Comparison of ENCODE assay signal across 8 mouse cellular contexts in genomic region chr11:118197508-118198295, GRCm38 (mm10). TPM values are rescaled to one million over a fixed set of nuclear protein-coding genes. Genes with fewer than 3 reads are reported as not detected.
DNase-seq lines count a peak whose midpoint lies in the region; ATAC-seq and TF ChIP-seq lines count a peak whose summit lies in the region.

No protein-coding gene starts in this region.

- TF ChIP-seq POLR2A in thymus, adult 2 months (IDR thresholded peaks at IDR 0.05; ENCODE audit: control insufficient read depth, extremely low read depth, insufficient read depth, low read length, poor library complexity), result no peak

- TF ChIP-seq CTCF in thymus, adult 2 months (IDR thresholded peaks at IDR 0.05; ENCODE audit: borderline replicate concordance, control insufficient read depth, extremely low read depth, insufficient read depth, low read length, poor library complexity), result no peak

- peak; percentile 37 for DNase-seq in ovary, postnatal 36 days (ENCODE audit: low spot score)
- DNase-seq in ovary, postnatal 10 days (ENCODE audit: low spot score), result no peak
- DNase-seq in hindbrain, embryonic 10.5 days (ENCODE audit: low spot score), result peak; percentile 66
- peak; percentile 78 to 80 for DNase-seq in layer of hippocampus, postnatal 14 days (ENCODE audit: low spot score in 2 of 2)
- DNase-seq in thymus, adult 2 months, result no peak

- H3K4me2 ChIP-seq in embryonic facial prominence, embryonic 12.5 days (replicated peaks), result peak overlapping the region; percentile 29
- H3K4me2 ChIP-seq in midbrain, embryonic 15.5 days, result peak overlapping the region; percentile 78

- peak overlapping the region; percentile 83 for H3K27ac ChIP-seq in embryonic facial prominence, embryonic 12.5 days
- peak overlapping the region; percentile 91 for H3K27ac ChIP-seq in hindbrain, embryonic 10.5 days
- peak overlapping the region; percentile 90 for H3K27ac ChIP-seq in midbrain, embryonic 15.5 days
- H3K27ac ChIP-seq in thymus, adult 2 months (ENCODE audit: control insufficient read depth, insufficient read depth, low read length), result no peak overlapping the region

- no peaks in the 10 kb centered on the region for H3K27me3 ChIP-seq in embryonic facial prominence, embryonic 12.5 days
- H3K27me3 ChIP-seq in hindbrain, embryonic 10.5 days (ENCODE audit: insufficient read depth, poor library complexity, severe bottlenecking), result no peaks in the 10 kb centered on the region
- no peaks in the 10 kb centered on the region for H3K27me3 ChIP-seq in midbrain, embryonic 15.5 days (replicated peaks)
- no peaks in the 10 kb centered on the region for H3K27me3 ChIP-seq in thymus, adult 2 months (ENCODE audit: control insufficient read depth, insufficient read depth, low read length)

- H3K9me3 ChIP-seq in embryonic facial prominence, embryonic 12.5 days, result no peaks in the 10 kb centered on the region
- no peaks in the 10 kb centered on the region for H3K9me3 ChIP-seq in hindbrain, embryonic 10.5 days
- no peaks in the 10 kb centered on the region for H3K9me3 ChIP-seq in midbrain, embryonic 15.5 days

- peaks cover 79% of the 10 kb centered on the region for H3K4me1 ChIP-seq in embryonic facial prominence, embryonic 12.5 days
- H3K4me1 ChIP-seq in hindbrain, embryonic 10.5 days (replicated peaks), result peaks cover 94% of the 10 kb centered on the region
- peaks cover 76% of the 10 kb centered on the region for H3K4me1 ChIP-seq in midbrain, embryonic 15.5 days
- peaks cover 36% of the 10 kb centered on the region for H3K4me1 ChIP-seq in thymus, adult 2 months (replicated peaks; ENCODE audit: control insufficient read depth, insufficient read depth, low read length)

- WGBS in embryonic facial prominence, embryonic 12.5 days, result 23% methylated on average over 13 of the region's 13 CpGs
- 35% methylated on average over 13 of the region's 13 CpGs for WGBS in hindbrain, embryonic 10.5 days
- 14% methylated on average over 13 of the region's 13 CpGs for WGBS in midbrain, embryonic 15.5 days
- 86% methylated on average over 13 of the region's 13 CpGs for WGBS in thymus, adult 2 months

- no peaks in the 10 kb centered on the region for H3K36me3 ChIP-seq in embryonic facial prominence, embryonic 12.5 days
- H3K36me3 ChIP-seq in hindbrain, embryonic 10.5 days, result peaks cover 9% of the 10 kb centered on the region
- H3K36me3 ChIP-seq in midbrain, embryonic 15.5 days (replicated peaks), result no peaks in the 10 kb centered on the region
- peaks cover 1% of the 10 kb centered on the region; the same call in 1 of the 2 replicates for H3K36me3 ChIP-seq in thymus, adult 2 months (ENCODE audit: control insufficient read depth, insufficient read depth, low read length)

- no peak overlapping the region for H3K4me3 ChIP-seq in embryonic facial prominence, embryonic 12.5 days
- peak overlapping the region; percentile 29; the same call in 1 of the 2 replicates for H3K4me3 ChIP-seq in hindbrain, embryonic 10.5 days
- peak overlapping the region; percentile 32 for H3K4me3 ChIP-seq in midbrain, embryonic 15.5 days
- H3K4me3 ChIP-seq in thymus, adult 2 months (ENCODE audit: control insufficient read depth, insufficient read depth, low read length), result no peak overlapping the region

- no peak for ATAC-seq in embryonic facial prominence, embryonic 12.5 days (ENCODE audit: insufficient number of reproducible peaks, insufficient read depth, low FRiP score, low TSS enrichment)
- peak; percentile 21; the same call in 1 of the 2 replicates for ATAC-seq in midbrain, embryonic 15.5 days (replicated peaks)
- ATAC-seq in erythroid progenitor cell, adult 5-6 weeks (replicated peaks; ENCODE audit: low FRiP score, poor library complexity, severe bottlenecking), result no peak

- no peak overlapping the region for H3K9ac ChIP-seq in embryonic facial prominence, embryonic 12.5 days
- peak overlapping the region; percentile 28; the same call in 1 of the 2 replicates for H3K9ac ChIP-seq in midbrain, embryonic 15.5 days

RNA-seq across cellular contexts. Expression of gene Cyth1, which starts 50.7 kb away (rescaled TPM):
- polyA plus RNA-seq in embryonic facial prominence, embryonic 12.5 days (2016; fragmentation: Nextera tagmentation; extraction: Ambion mirVana), result 20.4 and 21.5 TPM in 2 replicates
- 13.9 and 23.0 TPM in 2 replicates for polyA plus RNA-seq in hindbrain, embryonic 10.5 days (2016; fragmentation: Nextera tagmentation; extraction: Ambion mirVana)
- 10 to 100 TPM; 72.0 to 75.0 TPM for total RNA-seq in layer of hippocampus, postnatal 14 days (2021)
- polyA plus RNA-seq in midbrain, embryonic 15.5 days (2015; fragmentation: Nextera tagmentation; extraction: Ambion mirVana), result 28.5 and 30.2 TPM in 2 replicates
- total RNA-seq in erythroid progenitor cell, adult 5-6 weeks (2015; ENCODE audit: low replicate concordance), result 10.5 TPM in 2 replicates
- total RNA-seq in erythroid progenitor cell, adult 5-6 weeks (2017; ENCODE audit: low replicate concordance), result 11.6 and 12.3 TPM in 2 replicates
- polyA plus RNA-seq in thymus, adult 2 months (2012; rRNA removed), result 66.7 and 70.0 TPM in 2 replicates

Comparison
In these comparisons a context has a peak if more than half of its experiments do, and no peak if none do; other contexts are left out.
1. DNase-seq: peak in ovary, postnatal 36 days (single experiment), hindbrain, embryonic 10.5 days (single experiment) and layer of hippocampus, postnatal 14 days (2 of 2); none in ovary, postnatal 10 days (single experiment) and thymus, adult 2 months (single experiment).
2. H3K4me3 ChIP-seq: peak in hindbrain, embryonic 10.5 days (single experiment) and midbrain, embryonic 15.5 days (single experiment); none in embryonic facial prominence, embryonic 12.5 days (single experiment) and thymus, adult 2 months (single experiment).